Mouse (Mus musculus) liver, embryonic 13.5 days (tissue): ENCODE data around the gene Pacrg. TPM values are rescaled to one million over a fixed set of nuclear protein-coding genes. Genes with fewer than 3 reads are reported as not detected.

Source experiments
- ATAC-seq: fragments of 200-750 bp; cut with Nextera tagmentation; 2 replicates; pipeline ENCODE4 v1.8.0; 2017; ENCODE audit warnings: low read depth, mild to moderate bottlenecking, moderate number of reproducible peaks, moderate library complexity
- DNase-seq: peaks from one replicate; pipeline ENCODE4 v3.0.0; 2022
- H3K27ac ChIP-seq: fragments of 300-500 bp; sonication (generic); 2 replicates; pipeline ENCODE4 v1.5.1; 2015; ENCODE audit warnings: moderate library complexity, mild to moderate bottlenecking, inconsistent platforms
- H3K27me3 ChIP-seq: fragments of 300-500 bp; sonication (generic); 2 replicates; pipeline ENCODE4 v1.6.1; 2015; ENCODE audit warnings: mild to moderate bottlenecking, inconsistent platforms
- H3K36me3 ChIP-seq: fragments of 300-500 bp; sonication (generic); 2 replicates; pipeline ENCODE4 v1.6.1; 2015; ENCODE audit warnings: mild to moderate bottlenecking, inconsistent platforms
- H3K4me1 ChIP-seq: fragments of 300-500 bp; sonication (generic); replicated peaks from 2 replicates; pipeline ENCODE4 v1.6.1; 2015; ENCODE audit warnings: inconsistent platforms
- H3K4me2 ChIP-seq: fragments of 300-500 bp; sonication (generic); 2 replicates; pipeline ENCODE4 v1.6.1; 2015; ENCODE audit warnings: inconsistent platforms, mild to moderate bottlenecking, moderate library complexity
- H3K4me3 ChIP-seq: fragments of 300-500 bp; sonication (generic); replicated peaks from 2 replicates; pipeline ENCODE4 v1.5.1; 2015; ENCODE audit warnings: mild to moderate bottlenecking, inconsistent platforms
- H3K9ac ChIP-seq: fragments of 300-500 bp; sonication (generic); 2 replicates; pipeline ENCODE4 v1.6.1; 2015; ENCODE audit warnings: mild to moderate bottlenecking, inconsistent platforms
- H3K9me3 ChIP-seq: fragments of 300-500 bp; sonication (generic); replicated peaks from 2 replicates; pipeline ENCODE4 v1.6.1; 2016; ENCODE audit warnings: inconsistent platforms
- WGBS: fragments of 180-500 bp; shearing (Covaris S2); methylation state at CpG from one replicate; pipeline ENCODE4 v1.1.7; 2015; ENCODE audit not compliant: insufficient replicate concordance; 5-methylcytosine and 5-hydroxymethylcytosine counted together
- polyA plus RNA-seq: library from polyadenylated mRNA; unstranded; fragments of >200 nt; fragmentation: Nextera tagmentation; extraction: Ambion mirVana; gene quantifications from 2 replicates; pipeline ENCODE4 v1.2.1, GENCODE M21; 2015

Gene Pacrg
- 0.07 and 0.31 TPM in 2 replicates for polyA plus RNA-seq

DNA sequence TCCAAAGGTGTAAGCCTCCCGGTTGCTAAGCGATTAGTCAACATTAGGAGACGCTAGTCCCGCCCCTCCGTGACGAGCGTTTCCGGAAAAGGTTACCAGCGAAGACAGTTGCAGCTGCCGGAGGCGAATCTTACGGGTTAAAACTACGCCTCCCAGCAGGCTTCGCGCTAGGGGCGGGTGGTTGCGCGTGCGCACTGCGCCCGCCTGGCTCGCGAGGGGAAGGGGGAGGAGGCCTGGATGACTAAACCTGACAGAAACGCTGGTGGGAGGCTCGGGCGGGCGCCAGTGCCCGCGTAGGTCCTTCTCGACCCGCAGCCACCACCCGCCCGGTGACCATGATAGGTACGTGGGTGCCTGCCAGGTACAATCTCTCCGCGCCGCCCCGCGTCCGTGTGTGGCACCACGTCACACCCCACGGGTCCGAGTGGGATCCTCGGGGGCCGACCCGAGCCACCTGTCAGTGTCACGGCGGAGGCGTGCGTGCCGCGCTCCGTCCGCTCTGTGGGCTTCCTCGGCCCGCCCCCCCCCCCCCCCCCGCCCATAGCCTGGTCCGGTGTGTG lies at the start of gene Pacrg, which contains the start of gene Prkn:
Gene Pacrg, minus strand, starts transcription at position 164 of the 560 bp plus-strand sequence.
Gene Prkn, plus strand, starts transcription at position 237 of the 560 bp plus-strand sequence.
- peak within 1 kb of the TSS; percentile 86 for H3K4me2 ChIP-seq
- H3K4me3 ChIP-seq = peak within 1 kb of the TSS; percentile 75
- peak; percentile 91 for DNase-seq
- WGBS = under 1% methylated on average over 52 of the region's 58 CpGs
- H3K36me3 ChIP-seq = no peaks in the 10 kb centered on the region
- peak within 1 kb of the TSS; percentile 74 for H3K9ac ChIP-seq
- H3K4me1 ChIP-seq = peaks cover 13% of the 10 kb centered on the region
- no peaks in the 10 kb centered on the region for H3K9me3 ChIP-seq
- no peaks in the 10 kb centered on the region for H3K27me3 ChIP-seq
- no peak within 1 kb of the TSS for H3K27ac ChIP-seq
- peak; percentile 95 for ATAC-seq

DNA sequence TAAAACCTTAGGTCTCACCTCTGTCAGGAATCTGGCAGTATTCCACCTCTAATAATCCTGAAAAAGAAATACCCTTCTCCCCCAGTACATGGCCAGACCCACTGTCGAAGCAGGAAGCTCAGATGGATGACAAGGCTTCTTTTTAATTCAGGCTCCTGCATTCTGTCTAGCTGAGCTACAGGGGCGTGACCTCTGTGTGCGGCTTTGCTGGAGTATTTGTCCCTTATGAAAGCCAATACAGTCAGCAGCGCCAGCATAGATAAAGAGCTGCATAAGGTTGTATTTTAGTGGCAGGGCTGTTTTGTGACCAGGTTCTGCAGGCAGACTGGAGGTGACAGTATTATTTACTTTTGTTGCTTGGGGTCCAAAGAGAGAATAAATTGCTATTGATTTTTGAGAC lies 47.8 kb upstream of the Pacrg start:
- Histone ChIP-seq H3K9ac (no peak overlapping the region), H3K27ac (no peak overlapping the region), H3K4me2 (no peak overlapping the region), H3K4me1 (no peaks in the 10 kb centered on the region), H3K9me3 (no peaks in the 10 kb centered on the region), H3K27me3 (no peaks in the 10 kb centered on the region), H3K4me3 (no peak overlapping the region), H3K36me3 (no peaks in the 10 kb centered on the region)
- ATAC-seq (no peak), DNase-seq (no peak)
- 41% methylated on average over 4 of the region's 4 CpGs for WGBS

DNA sequence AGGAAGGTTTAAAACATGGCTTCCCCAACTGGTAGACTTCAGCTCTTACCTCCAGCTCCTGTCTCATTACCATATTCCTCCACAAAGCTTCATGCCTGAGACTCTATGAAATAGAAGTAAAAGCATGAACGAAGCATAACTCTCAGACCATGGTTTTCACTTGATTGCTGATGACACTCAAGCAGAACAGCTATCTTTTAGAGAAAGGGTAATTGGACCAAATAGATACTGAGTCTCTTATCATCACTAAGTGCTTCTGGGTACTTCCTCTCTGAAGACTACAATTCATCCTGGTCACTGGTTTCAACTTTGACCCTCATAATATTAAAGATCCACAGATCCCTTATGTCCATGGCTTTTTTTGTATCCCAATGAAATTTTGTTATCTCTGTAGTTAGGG lies 42.1 kb upstream of the Pacrg start:
- ATAC-seq (no peak), DNase-seq (no peak)
- H3K9ac ChIP-seq = no peak overlapping the region
- no peak overlapping the region for H3K4me3 ChIP-seq
- no peaks in the 10 kb centered on the region for H3K9me3 ChIP-seq
- no peaks in the 10 kb centered on the region for H3K4me1 ChIP-seq
- no peak overlapping the region for H3K27ac ChIP-seq
- no peaks in the 10 kb centered on the region for H3K36me3 ChIP-seq
- 44% methylated on average over 1 of the region's 1 CpGs for WGBS
- no peak overlapping the region for H3K4me2 ChIP-seq
- no peaks in the 10 kb centered on the region for H3K27me3 ChIP-seq

DNA sequence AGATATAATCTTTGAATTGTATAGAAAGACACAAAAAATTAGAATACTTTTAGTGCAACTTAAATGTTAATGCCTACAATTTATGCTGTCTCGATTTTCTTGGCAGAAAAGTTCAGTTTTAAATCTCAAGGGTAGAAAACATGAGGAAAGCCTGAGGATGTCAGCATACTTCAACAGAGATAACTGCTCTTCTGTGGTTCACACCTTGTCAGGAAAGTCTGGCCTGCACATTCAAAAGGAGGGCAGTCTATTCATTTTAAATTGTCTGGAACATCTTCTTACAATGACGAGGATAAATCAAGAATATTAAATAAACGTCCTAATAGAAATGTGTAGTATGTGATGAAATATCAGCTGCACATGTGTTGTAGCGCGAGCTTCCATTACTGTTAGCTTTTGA lies 38.9 kb upstream of the Pacrg start:
- no peak overlapping the region for H3K9ac ChIP-seq
- no peak for DNase-seq
- H3K4me3 ChIP-seq = no peak overlapping the region
- no peak overlapping the region for H3K27ac ChIP-seq
- no peaks in the 10 kb centered on the region for H3K27me3 ChIP-seq
- H3K4me1 ChIP-seq = peaks cover 10% of the 10 kb centered on the region
- H3K9me3 ChIP-seq = no peaks in the 10 kb centered on the region
- WGBS = 62% methylated on average over 5 of the region's 5 CpGs
- H3K4me2 ChIP-seq = no peak overlapping the region
- ATAC-seq = no peak
- no peaks in the 10 kb centered on the region for H3K36me3 ChIP-seq

DNA sequence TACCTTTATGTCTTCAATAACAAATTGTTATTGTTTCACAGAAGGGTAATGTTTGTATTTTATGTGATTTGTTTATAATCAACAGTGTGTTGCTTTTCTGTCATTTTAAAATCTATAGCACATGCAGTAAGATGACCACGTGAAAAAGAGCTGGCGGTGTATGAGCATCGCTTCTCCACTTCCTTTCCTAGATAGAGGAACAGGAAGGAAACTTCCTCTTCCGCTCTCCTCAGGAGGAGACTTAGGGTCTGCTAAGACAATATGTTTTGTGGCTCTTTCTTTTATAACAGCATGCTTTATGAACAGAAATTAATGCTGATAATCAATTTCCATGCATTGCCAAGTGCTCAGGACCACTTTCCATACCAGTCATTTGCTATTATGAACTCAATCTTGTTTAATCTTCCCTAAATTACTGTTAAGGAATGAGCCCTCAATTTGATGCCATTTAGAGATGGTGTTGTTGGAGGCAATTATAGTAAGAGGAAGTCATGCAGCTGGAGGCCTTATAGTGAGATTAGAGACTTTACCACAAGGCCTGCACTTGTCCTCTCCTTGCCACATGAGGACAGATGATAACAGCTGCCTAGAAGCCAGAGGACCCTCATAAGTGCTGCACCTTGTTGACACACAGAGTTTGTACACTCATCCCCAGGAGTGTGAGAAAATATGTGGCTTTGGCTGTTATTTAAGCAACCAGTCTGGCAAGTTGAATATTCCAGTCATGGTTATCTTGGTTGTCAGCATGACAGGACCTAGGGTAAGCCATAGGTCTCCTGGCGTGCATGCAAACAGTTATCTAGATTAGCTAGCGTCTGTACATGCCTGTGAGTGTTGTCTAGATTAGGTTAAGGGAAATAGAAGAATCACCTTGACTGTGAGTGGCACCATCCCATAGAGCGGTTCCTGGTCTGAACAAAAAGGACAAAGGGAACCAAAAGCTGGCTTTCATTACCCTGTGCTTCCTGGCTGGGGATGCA lies 34.4 kb upstream of the Pacrg start:
- H3K36me3 ChIP-seq = no peaks in the 10 kb centered on the region
- DNase-seq (peak; percentile 28), ATAC-seq (peak; percentile 95)
- no peaks in the 10 kb centered on the region for H3K9me3 ChIP-seq
- no peak overlapping the region for H3K4me3 ChIP-seq
- H3K4me1 ChIP-seq = peaks cover 10% of the 10 kb centered on the region
- 19% methylated on average over 7 of the region's 7 CpGs for WGBS
- H3K27ac ChIP-seq = peak overlapping the region; percentile 41; the same call in 1 of the 2 replicates
- H3K9ac ChIP-seq = no peak overlapping the region
- H3K4me2 ChIP-seq = no peak overlapping the region
- no peaks in the 10 kb centered on the region for H3K27me3 ChIP-seq

DNA sequence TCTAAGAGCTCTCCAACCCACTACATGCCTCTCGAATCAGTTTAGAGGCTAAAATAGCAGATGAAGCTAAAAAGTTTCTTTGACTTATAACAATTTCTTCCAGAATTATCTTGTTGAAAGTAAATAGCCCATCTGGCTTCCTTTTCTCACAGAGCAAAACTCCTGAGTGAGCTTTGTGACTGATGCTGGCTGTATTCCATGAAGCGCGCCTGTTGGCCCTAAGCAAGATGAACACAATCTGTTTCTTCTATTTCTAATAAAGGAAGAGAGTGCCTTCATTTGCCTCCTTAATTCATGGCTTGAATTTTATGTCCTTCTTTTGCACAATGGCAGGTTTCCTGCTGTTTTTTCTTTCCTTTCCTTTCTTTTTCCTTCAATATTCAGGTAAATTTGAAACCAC lies 14.1 kb upstream of the Pacrg start:
- WGBS = 83% methylated on average over 3 of the region's 3 CpGs
- DNase-seq (no peak), ATAC-seq (no peak)
- H3K9ac ChIP-seq = no peak overlapping the region
- H3K4me1 ChIP-seq = no peaks in the 10 kb centered on the region
- no peaks in the 10 kb centered on the region for H3K27me3 ChIP-seq
- H3K27ac ChIP-seq = no peak overlapping the region
- no peaks in the 10 kb centered on the region for H3K36me3 ChIP-seq
- no peaks in the 10 kb centered on the region for H3K9me3 ChIP-seq
- no peak overlapping the region for H3K4me2 ChIP-seq
- no peak overlapping the region for H3K4me3 ChIP-seq

DNA sequence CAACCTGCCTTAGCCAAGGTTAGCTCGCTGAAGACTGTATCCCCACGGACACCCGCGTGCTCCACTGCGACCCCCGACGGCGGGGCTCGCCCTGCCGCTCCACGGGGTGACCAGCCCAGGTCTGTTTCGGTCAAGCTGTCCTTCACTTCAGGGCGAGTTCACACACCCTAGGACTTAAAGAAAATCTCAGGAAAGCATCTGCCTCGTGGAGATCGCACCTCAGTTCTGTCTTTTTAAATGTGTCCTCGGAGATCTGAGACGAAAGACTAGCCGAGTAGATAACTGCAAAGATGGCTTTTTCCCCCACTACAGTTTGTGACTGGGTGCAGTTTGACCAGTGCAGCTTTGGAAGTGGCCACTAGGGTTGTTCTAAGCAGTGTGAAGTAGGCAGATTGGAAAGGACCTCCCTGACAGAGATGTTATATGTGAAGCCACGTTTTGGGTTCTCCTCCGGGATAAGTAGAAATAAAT lies 655 bp upstream of the Pacrg start:
- peak; percentile 52 for ATAC-seq
- Histone ChIP-seq H3K4me1 (peaks cover 13% of the 10 kb centered on the region), H3K27ac (no peak overlapping the region)

DNA sequence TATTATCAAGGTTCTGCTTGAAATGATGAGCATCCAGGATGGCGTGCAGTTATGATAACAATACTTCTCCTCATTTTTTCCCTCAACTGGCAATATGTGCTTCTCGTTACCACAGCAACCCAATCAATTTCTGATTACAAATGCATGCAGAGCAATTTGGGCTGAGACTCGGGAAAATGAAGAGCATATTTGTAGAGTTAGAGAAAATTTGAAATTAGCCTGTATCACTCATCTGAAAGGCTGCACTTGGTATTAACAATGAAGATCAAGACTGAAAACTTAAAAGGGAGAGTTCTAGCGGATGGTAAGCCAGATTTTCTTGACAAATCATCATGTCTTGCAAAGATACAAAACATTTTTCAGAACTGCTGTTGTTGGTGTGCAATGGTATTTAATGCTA lies 21.1 kb downstream of the Pacrg start:
- no peak for DNase-seq
- H3K4me3 ChIP-seq = no peak overlapping the region
- 56% methylated on average over 4 of the region's 4 CpGs for WGBS

More for the DNA sequence above, 655 bp upstream of the Pacrg start:
- peak overlapping the region; percentile 74 for H3K9ac ChIP-seq
- 2% methylated on average over 20 of the region's 20 CpGs for WGBS
- H3K9me3 ChIP-seq = no peaks in the 10 kb centered on the region
- peak overlapping the region; percentile 86 for H3K4me2 ChIP-seq
- no peaks in the 10 kb centered on the region for H3K27me3 ChIP-seq
- DNase-seq = peak; percentile 27
- no peaks in the 10 kb centered on the region for H3K36me3 ChIP-seq
- peak overlapping the region; percentile 75 for H3K4me3 ChIP-seq

DNA sequence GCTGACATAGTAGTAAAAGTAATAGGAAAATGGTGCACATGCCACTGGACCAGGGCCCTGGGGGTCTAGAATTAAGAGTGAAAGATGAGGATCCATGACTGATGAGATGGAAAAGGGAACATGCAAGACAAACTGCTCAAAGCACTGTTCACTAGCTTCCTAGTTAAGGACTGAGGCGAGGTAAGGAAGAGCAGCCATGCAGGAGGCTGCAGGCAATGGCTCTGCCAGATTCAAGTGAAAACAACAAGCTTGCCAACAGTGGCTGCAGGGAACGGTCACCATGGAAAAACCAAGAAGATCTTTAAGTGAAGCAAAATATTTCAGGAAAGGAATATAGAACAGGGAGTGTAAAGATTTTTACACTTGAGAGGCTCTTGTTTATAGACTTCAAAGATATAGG lies 31.5 kb downstream of the Pacrg start:
- H3K27me3 ChIP-seq = no peaks in the 10 kb centered on the region
- no peak overlapping the region for H3K4me3 ChIP-seq
- DNase-seq (no peak), ATAC-seq (no peak)
- no peaks in the 10 kb centered on the region for H3K4me1 ChIP-seq
- H3K27ac ChIP-seq = no peak overlapping the region
- H3K9ac ChIP-seq = no peak overlapping the region
- H3K4me2 ChIP-seq = no peak overlapping the region
- H3K36me3 ChIP-seq = no peaks in the 10 kb centered on the region
- WGBS = 51% methylated on average over 2 of the region's 2 CpGs
- no peaks in the 10 kb centered on the region for H3K9me3 ChIP-seq

More for the DNA sequence above, 21.1 kb downstream of the Pacrg start:
- Histone ChIP-seq H3K36me3 (no peaks in the 10 kb centered on the region), H3K4me1 (no peaks in the 10 kb centered on the region), H3K9ac (no peak overlapping the region), H3K27me3 (no peaks in the 10 kb centered on the region), H3K27ac (no peak overlapping the region), H3K9me3 (no peaks in the 10 kb centered on the region), H3K4me2 (no peak overlapping the region)
- no peak for ATAC-seq

DNA sequence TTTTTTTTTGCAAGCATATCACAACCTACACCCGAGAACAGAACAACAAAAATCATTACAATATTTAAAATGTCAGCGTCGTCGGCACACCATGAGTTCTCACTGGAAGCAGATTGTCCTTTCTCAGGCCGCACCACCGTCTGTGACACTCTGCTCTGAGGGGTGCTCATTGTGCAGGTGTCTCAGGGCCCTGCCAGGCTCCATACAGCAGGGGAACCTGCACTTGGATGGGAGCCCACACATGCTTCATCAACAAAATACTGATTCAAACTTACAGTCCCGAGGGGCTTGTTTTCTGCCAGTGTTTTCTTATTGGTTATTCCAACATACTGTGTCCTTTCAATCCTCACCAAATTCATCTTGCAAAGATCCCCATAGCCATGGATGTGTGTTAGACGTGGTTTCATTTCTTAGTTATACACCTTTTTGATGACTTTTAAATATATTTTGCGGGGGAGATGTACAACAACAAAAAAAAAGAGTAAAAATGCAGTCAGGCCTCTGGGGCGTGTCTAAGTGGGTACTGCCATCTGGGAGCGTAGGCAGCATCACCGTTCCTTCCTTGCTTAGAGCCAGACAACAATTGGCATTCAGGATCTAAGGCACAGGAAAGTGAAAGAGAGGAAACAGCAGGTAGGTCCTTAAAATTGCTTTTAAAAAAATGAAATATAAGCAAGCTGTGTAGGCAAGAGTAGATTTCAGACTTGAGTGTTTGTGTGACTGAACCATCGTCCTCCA lies 32.7 kb downstream of the Pacrg start:
- no peak overlapping the region for H3K4me3 ChIP-seq
- 69% methylated on average over 13 of the region's 13 CpGs for WGBS
- no peaks in the 10 kb centered on the region for H3K9me3 ChIP-seq
- H3K27ac ChIP-seq = no peak overlapping the region
- no peak for DNase-seq
- ATAC-seq = no peak
- no peak overlapping the region for H3K4me2 ChIP-seq
- no peak overlapping the region for H3K9ac ChIP-seq
- no peaks in the 10 kb centered on the region for H3K4me1 ChIP-seq
- H3K36me3 ChIP-seq = no peaks in the 10 kb centered on the region
- H3K27me3 ChIP-seq = no peaks in the 10 kb centered on the region

DNA sequence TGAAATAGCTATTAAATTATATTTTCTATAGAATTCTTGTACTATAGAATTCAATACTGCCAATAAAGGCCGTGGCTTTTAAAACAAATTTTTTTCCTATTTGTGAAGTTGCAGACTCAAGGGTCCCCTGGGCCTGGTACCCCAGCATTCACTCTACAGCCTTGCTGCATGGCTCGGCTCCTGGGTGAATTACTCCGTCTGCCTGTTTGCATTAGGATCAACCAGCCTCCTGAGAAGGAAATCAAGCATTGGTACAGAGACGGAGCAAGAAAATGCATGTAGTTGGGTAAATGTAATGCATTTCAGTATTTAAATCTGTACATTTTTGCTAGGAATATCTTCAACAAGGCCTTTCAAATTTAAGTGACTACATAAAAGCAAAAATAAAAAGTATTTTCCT lies 33.4 kb downstream of the Pacrg start:
- DNase-seq (no peak), ATAC-seq (no peak)
- no peaks in the 10 kb centered on the region for H3K36me3 ChIP-seq
- no peaks in the 10 kb centered on the region for H3K4me1 ChIP-seq
- 73% methylated on average over 4 of the region's 4 CpGs for WGBS
- no peaks in the 10 kb centered on the region for H3K27me3 ChIP-seq
- H3K27ac ChIP-seq = no peak overlapping the region
- H3K4me2 ChIP-seq = no peak overlapping the region
- H3K4me3 ChIP-seq = no peak overlapping the region
- no peaks in the 10 kb centered on the region for H3K9me3 ChIP-seq
- H3K9ac ChIP-seq = no peak overlapping the region
